Mouse (Mus musculus) bone marrow macrophage, adult 2 months (primary cell): ENCODE results near the gene Fam76b.
"Not testable (repeated sequence)": the region's sequence is repeated elsewhere in the genome, so short reads cannot be mapped to it uniquely, and the experiment has no call there.

Experiments
- CTCF ChIP-seq: IDR thresholded peaks from 2 replicates; pipeline ENCODE4 v1.5.1; 2012; ENCODE audit warnings: low read depth, mild to moderate bottlenecking, low read length, moderate library complexity
- POLR2A ChIP-seq: IDR thresholded peaks from 2 replicates; pipeline ENCODE4 v1.6.1; 2012; ENCODE audit warnings: mild to moderate bottlenecking, low read depth, low read length, borderline replicate concordance

DNA sequence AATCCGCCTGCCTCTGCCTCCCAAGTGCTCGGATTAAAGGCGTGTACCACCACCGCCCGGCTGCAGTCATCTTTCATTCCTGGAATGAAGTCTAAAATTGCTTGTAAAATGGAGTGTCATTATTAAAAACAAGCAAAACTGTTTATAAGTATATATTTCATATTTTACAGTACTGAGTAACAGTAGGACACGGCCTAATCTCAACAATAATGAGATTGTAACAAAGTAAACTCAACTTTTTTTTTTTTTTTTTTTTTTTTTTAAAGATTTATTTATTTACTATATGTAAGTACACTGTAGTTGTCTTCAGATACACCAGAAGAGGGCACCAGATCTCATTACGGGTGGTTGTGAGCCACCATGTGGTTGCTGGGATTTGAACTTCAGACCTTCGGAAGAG is 36.7 kb upstream of the Fam76b start:
- not testable (repeated sequence) for TF ChIP-seq CTCF, POLR2A
